Mouse (Mus musculus) limb, embryonic 11.5 days (tissue): ENCODE measurements around the gene Rhebl1. TPM values are rescaled to one million over a fixed set of nuclear protein-coding genes. Genes with fewer than 3 reads are reported as not detected.

Experiments
- ATAC-seq: fragments of 200-750 bp; cut with Nextera tagmentation; 2 replicates; pipeline ENCODE4 v1.8.0; 2017; ENCODE audit warnings: low read depth; ENCODE audit not compliant: insufficient number of reproducible peaks, low FRiP score, low TSS enrichment
- DNase-seq: peaks from one replicate; pipeline ENCODE4 v3.0.0-alpha.2; 2015; ENCODE audit warnings: low spot score
- H3K27ac ChIP-seq: fragments of 300-500 bp; sonication (generic); replicated peaks from 2 replicates; pipeline ENCODE4 v1.5.1; 2014; ENCODE audit warnings: low read depth, mild to moderate bottlenecking, low read length
- H3K27me3 ChIP-seq: fragments of 300-500 bp; sonication (generic); 2 replicates; pipeline ENCODE4 v1.6.1; 2014; ENCODE audit warnings: mild to moderate bottlenecking, low read length, mixed read lengths; ENCODE audit not compliant: control insufficient read depth, insufficient read depth
- H3K36me3 ChIP-seq: fragments of 300-500 bp; sonication (generic); 2 replicates; pipeline ENCODE4 v1.6.1; 2014; ENCODE audit warnings: mild to moderate bottlenecking, low read length, moderate library complexity, mixed read lengths; ENCODE audit not compliant: control insufficient read depth, insufficient read depth
- H3K4me1 ChIP-seq: fragments of 300-500 bp; sonication (generic); 2 replicates; pipeline ENCODE4 v1.6.1; 2014; ENCODE audit warnings: low read length, mixed read lengths; ENCODE audit not compliant: control insufficient read depth, insufficient read depth
- H3K4me2 ChIP-seq: fragments of 300-500 bp; sonication (generic); 2 replicates; pipeline ENCODE4 v1.6.1; 2014; ENCODE audit warnings: low read depth, mild to moderate bottlenecking, moderate library complexity; ENCODE audit not compliant: severe bottlenecking
- H3K4me3 ChIP-seq: fragments of 300-500 bp; sonication (generic); 2 replicates; pipeline ENCODE4 v1.5.1; 2014; ENCODE audit warnings: low read depth, low read length
- H3K9ac ChIP-seq: fragments of 300-500 bp; sonication (generic); 2 replicates; pipeline ENCODE4 v1.6.1; 2014; ENCODE audit warnings: mild to moderate bottlenecking, low read length
- H3K9me3 ChIP-seq: fragments of 300-500 bp; sonication (generic); 2 replicates; pipeline ENCODE4 v1.6.1; 2016; ENCODE audit warnings: low read length; ENCODE audit not compliant: control insufficient read depth
- WGBS: fragments of 180-500 bp; shearing (Covaris S2); extraction: QIAGEN DNeasy Blood & Tissue Kit; methylation state at CpG from one replicate; pipeline ENCODE4 v1.1.7; 2014; 5-methylcytosine and 5-hydroxymethylcytosine counted together
- polyA plus RNA-seq: library from polyadenylated mRNA; unstranded; fragments of >200 nt; fragmentation: Nextera tagmentation; extraction: Ambion mirVana; gene quantifications from 2 replicates; pipeline ENCODE4 v1.2.1, GENCODE M21; 2014

Rhebl1 gene
- polyA plus RNA-seq, 1 experiment from 2014 or later = 19.8 TPM

GRCm38 (mm10) chr15:98871070-98871915 lies 23.0 kb downstream of the Rhebl1 start, which contains the start of gene Kmt2d:
Gene Kmt2d (minus strand): TSS chr15:98871204.
- Histone ChIP-seq H3K4me3 (peak within 1 kb of the TSS; percentile 94), H3K4me2 (peak within 1 kb of the TSS; percentile 98), H3K27me3 (no peaks in the 10 kb centered on the region), H3K27ac (peak within 1 kb of the TSS; percentile 98), H3K36me3 (no peaks in the 10 kb centered on the region; the same call in 1 of the 2 replicates), H3K9me3 (no peaks in the 10 kb centered on the region), H3K9ac (peak within 1 kb of the TSS; percentile 99), H3K4me1 (peaks cover 26% of the 10 kb centered on the region)
- WGBS = under 1% methylated on average over 88 of the region's 94 CpGs
- ATAC-seq = peak; percentile 70
- peak; percentile 63 for DNase-seq

- no peak for ATAC-seq
- H3K27me3 ChIP-seq = no peaks in the 10 kb centered on the region
- WGBS = 1% methylated on average over 16 of the region's 16 CpGs
These were observed 23.9 kb downstream of the Rhebl1 start for GRCm38 (mm10) chr15:98870179-98871069.

GRCm38 (mm10) chr15:98869342-98870178 lies 24.8 kb downstream of the Rhebl1 start:
- H3K9ac ChIP-seq = peak overlapping the region; percentile 99
- 14% methylated on average over 8 of the region's 8 CpGs for WGBS
- H3K4me3 ChIP-seq = peak overlapping the region; percentile 94

More at GRCm38 (mm10) chr15:98870179-98871069, 23.9 kb downstream of the Rhebl1 start:
- H3K4me3 ChIP-seq = peak overlapping the region; percentile 94
- H3K9me3 ChIP-seq = no peaks in the 10 kb centered on the region
- H3K4me2 ChIP-seq = peak overlapping the region; percentile 98
- H3K9ac ChIP-seq = peak overlapping the region; percentile 99
- H3K27ac ChIP-seq = peak overlapping the region; percentile 98; the same call in 1 of the 2 replicates
- peak; percentile 60 for DNase-seq
- peaks cover 8% of the 10 kb centered on the region for H3K36me3 ChIP-seq
- peaks cover 26% of the 10 kb centered on the region for H3K4me1 ChIP-seq

GRCm38 (mm10) chr15:98868346-98869063 lies 25.8 kb downstream of the Rhebl1 start:
- WGBS = 54% methylated on average over 11 of the region's 11 CpGs

More at GRCm38 (mm10) chr15:98869342-98870178, 24.8 kb downstream of the Rhebl1 start:
- no peaks in the 10 kb centered on the region for H3K9me3 ChIP-seq
- DNase-seq = no peak
- H3K27me3 ChIP-seq = no peaks in the 10 kb centered on the region
- H3K4me2 ChIP-seq = peak overlapping the region; percentile 98
- H3K36me3 ChIP-seq = peaks cover 10% of the 10 kb centered on the region
- ATAC-seq = no peak
- H3K4me1 ChIP-seq = peaks cover 26% of the 10 kb centered on the region
- no peak overlapping the region for H3K27ac ChIP-seq

GRCm38 (mm10) chr15:98867321-98867720 lies 27.0 kb downstream of the Rhebl1 start:
- Histone ChIP-seq H3K36me3 (peaks cover 31% of the 10 kb centered on the region), H3K4me1 (peaks cover 23% of the 10 kb centered on the region), H3K4me3 (no peak overlapping the region), H3K9ac (no peak overlapping the region), H3K27me3 (no peaks in the 10 kb centered on the region), H3K4me2 (peak overlapping the region; percentile 20; the same call in 1 of the 2 replicates), H3K27ac (no peak overlapping the region), H3K9me3 (no peaks in the 10 kb centered on the region)
- ATAC-seq = no peak
- 80% methylated on average over 6 of the region's 6 CpGs for WGBS
- DNase-seq = no peak

More at GRCm38 (mm10) chr15:98868346-98869063, 25.8 kb downstream of the Rhebl1 start:
- H3K9ac ChIP-seq = peak overlapping the region; percentile 99
- ATAC-seq = no peak
- DNase-seq = no peak
- no peak overlapping the region for H3K27ac ChIP-seq
- H3K4me1 ChIP-seq = peaks cover 26% of the 10 kb centered on the region
- peak overlapping the region; percentile 94 for H3K4me3 ChIP-seq
- peaks cover 20% of the 10 kb centered on the region for H3K36me3 ChIP-seq
- H3K9me3 ChIP-seq = no peaks in the 10 kb centered on the region
- peak overlapping the region; percentile 98 for H3K4me2 ChIP-seq
- H3K27me3 ChIP-seq = no peaks in the 10 kb centered on the region

- DNase-seq (no peak), ATAC-seq (no peak)
- Histone ChIP-seq H3K9ac (no peak overlapping the region), H3K4me3 (no peak overlapping the region), H3K36me3 (peaks cover 39% of the 10 kb centered on the region), H3K9me3 (no peaks in the 10 kb centered on the region), H3K27me3 (no peaks in the 10 kb centered on the region), H3K4me2 (no peak overlapping the region), H3K4me1 (peaks cover 23% of the 10 kb centered on the region), H3K27ac (no peak overlapping the region)
- WGBS = 87% methylated on average over 5 of the region's 5 CpGs
These were observed 27.8 kb downstream of the Rhebl1 start for GRCm38 (mm10) chr15:98866501-98866900.

- Histone ChIP-seq H3K9ac (no peak overlapping the region), H3K4me2 (no peak overlapping the region), H3K4me1 (peaks cover 23% of the 10 kb centered on the region), H3K27me3 (no peaks in the 10 kb centered on the region), H3K27ac (no peak overlapping the region), H3K4me3 (no peak overlapping the region), H3K36me3 (peaks cover 46% of the 10 kb centered on the region), H3K9me3 (no peaks in the 10 kb centered on the region)
- ATAC-seq = no peak
- WGBS = 97% methylated on average over 8 of the region's 8 CpGs
- no peak for DNase-seq
These were observed 28.6 kb downstream of the Rhebl1 start for GRCm38 (mm10) chr15:98865771-98866170.
